Mouse (Mus musculus) forebrain, postnatal 0 days (tissue): ENCODE results near the gene Col8a2. TPM values are rescaled to one million over a fixed set of nuclear protein-coding genes. Genes with fewer than 3 reads are reported as not detected.

Source experiments
- ATAC-seq: fragments of 200-750 bp; cut with Nextera tagmentation; 2 replicates; pipeline ENCODE4 v1.8.0; 2017; ENCODE audit warnings: mild to moderate bottlenecking, moderate library complexity
- DNase-seq: peaks from one replicate; pipeline ENCODE4 v3.0.0-alpha.2; 2015
- H3K27ac ChIP-seq: fragments of 300-500 bp; sonication (generic); 2 replicates; pipeline ENCODE4 v1.5.1; 2014; ENCODE audit warnings: low read depth, mild to moderate bottlenecking, antibody characterized with exemption, low read length, moderate library complexity, mixed read lengths
- H3K27me3 ChIP-seq: fragments of 300-500 bp; sonication (generic); 2 replicates; pipeline ENCODE4 v1.6.1; 2014; ENCODE audit warnings: mild to moderate bottlenecking, low read length, mixed read lengths; ENCODE audit not compliant: insufficient read depth
- H3K36me3 ChIP-seq: fragments of 300-500 bp; sonication (generic); 2 replicates; pipeline ENCODE4 v1.6.1; 2014; ENCODE audit warnings: mild to moderate bottlenecking, moderate library complexity; ENCODE audit not compliant: insufficient read depth
- H3K4me1 ChIP-seq: fragments of 300-500 bp; sonication (generic); 2 replicates; pipeline ENCODE4 v1.6.1; 2014; ENCODE audit warnings: antibody characterized with exemption; ENCODE audit not compliant: insufficient read depth
- H3K4me2 ChIP-seq: fragments of 300-500 bp; sonication (generic); 2 replicates; pipeline ENCODE4 v1.6.1; 2014; ENCODE audit warnings: low read depth, mild to moderate bottlenecking, moderate library complexity
- H3K4me3 ChIP-seq: fragments of 300-500 bp; sonication (generic); 2 replicates; pipeline ENCODE4 v1.5.1; 2014; ENCODE audit warnings: low read depth, low read length, mixed read lengths
- H3K9ac ChIP-seq: fragments of 300-500 bp; sonication (generic); 2 replicates; pipeline ENCODE4 v1.6.1; 2014; ENCODE audit warnings: mild to moderate bottlenecking
- H3K9me3 ChIP-seq: fragments of 300-500 bp; sonication (generic); 2 replicates; pipeline ENCODE4 v1.6.1; 2016; ENCODE audit warnings: low read length
- CTCF ChIP-seq: sonication (generic); IDR thresholded peaks from 2 replicates; pipeline ENCODE4 v1.5.1; 2016; ENCODE audit warnings: antibody characterized with exemption, control low read depth, low read depth
- WGBS: fragments of 180-500 bp; shearing (Covaris S2); extraction: QIAGEN DNeasy Blood & Tissue Kit; methylation state at CpG from one replicate; pipeline ENCODE4 v1.1.7; 2014; 5-methylcytosine and 5-hydroxymethylcytosine counted together
- polyA plus RNA-seq: library from polyadenylated mRNA; unstranded; fragments of >200 nt; fragmentation: Nextera tagmentation; extraction: Ambion mirVana; gene quantifications from 2 replicates; pipeline ENCODE4 v1.2.1, GENCODE M21; 2015
- total RNA-seq: library from RNA; depleted of rRNA; stranded (reverse); fragments of >200 nt; gene quantifications from 2 replicates; pipeline ENCODE4 v1.2.3, GENCODE M21; 2014

Col8a2 gene
- total and polyA plus RNA-seq, 2 experiments from 2014 or later, result 3.0 to 11.6 TPM

GRCm38 (mm10) chr4:126288085-126288666 lies 1.6 kb downstream of the Col8a2 start:
- no peak overlapping the region for H3K4me2 ChIP-seq
- H3K4me1 ChIP-seq, result no peaks in the 10 kb centered on the region
- no peaks in the 10 kb centered on the region for H3K36me3 ChIP-seq
- ATAC-seq, result no peak; the same call in 1 of the 2 replicates
- peaks cover 33% of the 10 kb centered on the region for H3K27me3 ChIP-seq
- no peak overlapping the region for H3K4me3 ChIP-seq
- no peak for TF ChIP-seq CTCF
- WGBS, result 39% methylated on average over 17 of the region's 17 CpGs
- no peak overlapping the region for H3K9ac ChIP-seq
- H3K9me3 ChIP-seq, result no peaks in the 10 kb centered on the region
- no peak overlapping the region for H3K27ac ChIP-seq
- no peak for DNase-seq

GRCm38 (mm10) chr4:126290314-126290713 lies 3.7 kb downstream of the Col8a2 start:
- 89% methylated on average over 8 of the region's 8 CpGs for WGBS
- H3K27ac ChIP-seq, result no peak overlapping the region
- ATAC-seq (no peak), DNase-seq (no peak)
- H3K4me1 ChIP-seq, result no peaks in the 10 kb centered on the region
- no peak overlapping the region for H3K9ac ChIP-seq
- H3K4me3 ChIP-seq, result no peak overlapping the region
- no peak overlapping the region for H3K4me2 ChIP-seq
- H3K36me3 ChIP-seq, result no peaks in the 10 kb centered on the region
- TF ChIP-seq CTCF, result no peak
- H3K27me3 ChIP-seq, result peaks cover 33% of the 10 kb centered on the region
- H3K9me3 ChIP-seq, result no peaks in the 10 kb centered on the region

GRCm38 (mm10) chr4:126291196-126291595 lies 4.6 kb downstream of the Col8a2 start:
- no peak for DNase-seq
- no peak overlapping the region for H3K9ac ChIP-seq
- ATAC-seq, result no peak
- no peaks in the 10 kb centered on the region for H3K4me1 ChIP-seq
- WGBS, result 14% methylated on average over 13 of the region's 13 CpGs
- H3K4me3 ChIP-seq, result no peak overlapping the region
- no peaks in the 10 kb centered on the region for H3K36me3 ChIP-seq
- H3K4me2 ChIP-seq, result no peak overlapping the region
- H3K27me3 ChIP-seq, result peaks cover 29% of the 10 kb centered on the region
- no peak overlapping the region for H3K27ac ChIP-seq
- TF ChIP-seq CTCF, result no peak
- no peaks in the 10 kb centered on the region for H3K9me3 ChIP-seq

GRCm38 (mm10) chr4:126295152-126295551 lies 8.6 kb downstream of the Col8a2 start:
- WGBS, result 73% methylated on average over 6 of the region's 6 CpGs
- H3K9me3 ChIP-seq, result no peaks in the 10 kb centered on the region
- ATAC-seq (no peak), DNase-seq (no peak)
- H3K4me2 ChIP-seq, result no peak overlapping the region
- peaks cover 8% of the 10 kb centered on the region; the same call in 1 of the 2 replicates for H3K4me1 ChIP-seq
- no peak overlapping the region for H3K9ac ChIP-seq
- no peak overlapping the region for H3K4me3 ChIP-seq
- TF ChIP-seq CTCF, result no peak
- H3K27me3 ChIP-seq, result peaks cover 21% of the 10 kb centered on the region; the same call in 1 of the 2 replicates
- H3K36me3 ChIP-seq, result no peaks in the 10 kb centered on the region
- no peak overlapping the region for H3K27ac ChIP-seq

GRCm38 (mm10) chr4:126295937-126296336 lies 9.3 kb downstream of the Col8a2 start:
- TF ChIP-seq CTCF, result no peak
- WGBS, result 42% methylated on average over 4 of the region's 4 CpGs
- no peaks in the 10 kb centered on the region for H3K9me3 ChIP-seq
- DNase-seq (no peak), ATAC-seq (no peak)
- no peak overlapping the region for H3K4me2 ChIP-seq
- no peak overlapping the region for H3K27ac ChIP-seq
- no peak overlapping the region for H3K4me3 ChIP-seq
- H3K4me1 ChIP-seq, result peaks cover 8% of the 10 kb centered on the region; the same call in 1 of the 2 replicates
- H3K36me3 ChIP-seq, result no peaks in the 10 kb centered on the region
- H3K9ac ChIP-seq, result no peak overlapping the region
- H3K27me3 ChIP-seq, result peaks cover 28% of the 10 kb centered on the region; the same call in 1 of the 2 replicates

DNA sequence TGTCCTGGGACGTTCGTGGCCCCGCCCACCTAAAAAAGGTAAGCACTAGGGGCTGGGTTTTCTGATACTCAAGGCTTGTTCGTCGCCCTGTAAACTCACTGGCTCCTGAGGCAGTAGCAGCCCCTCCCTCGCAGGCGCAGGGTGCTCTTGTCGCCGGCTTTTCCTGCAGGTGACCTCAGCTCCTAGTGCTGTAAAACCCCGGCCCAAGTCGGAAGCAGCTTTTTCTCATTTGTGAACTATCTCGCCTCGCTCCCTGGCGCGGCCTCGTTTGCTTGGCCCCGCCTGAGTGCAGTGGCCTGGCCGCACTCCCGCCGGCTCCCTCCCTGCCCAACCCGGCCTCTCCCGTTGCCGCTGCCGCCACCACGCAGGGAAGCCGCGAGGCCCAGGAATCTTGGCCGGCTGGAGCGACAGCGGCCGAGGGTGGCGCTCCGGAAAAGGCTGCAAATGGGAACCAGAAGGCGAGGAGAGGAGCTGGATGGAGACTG lies 10.1 kb downstream of the Col8a2 start:
- ATAC-seq, result peak; percentile 55
- DNase-seq, result peak; percentile 38
- H3K4me1 ChIP-seq, result peaks cover 8% of the 10 kb centered on the region; the same call in 1 of the 2 replicates
- peak overlapping the region; percentile 35 for H3K4me3 ChIP-seq
- TF ChIP-seq CTCF, result peak; percentile 28; the same call in 1 of the 2 replicates
- no peak overlapping the region for H3K27ac ChIP-seq
- H3K4me2 ChIP-seq, result peak overlapping the region; percentile 72
- peak overlapping the region; percentile 59 for H3K9ac ChIP-seq
- no peaks in the 10 kb centered on the region for H3K9me3 ChIP-seq
- WGBS, result 2% methylated on average over 34 of the region's 34 CpGs
- peaks cover 36% of the 10 kb centered on the region; the same call in 1 of the 2 replicates for H3K27me3 ChIP-seq
- H3K36me3 ChIP-seq, result no peaks in the 10 kb centered on the region

GRCm38 (mm10) chr4:126300916-126301583 lies 14.5 kb downstream of the Col8a2 start:
- H3K4me2 ChIP-seq, result peak overlapping the region; percentile 42
- H3K27me3 ChIP-seq, result peaks cover 51% of the 10 kb centered on the region
- no peak overlapping the region for H3K9ac ChIP-seq
- H3K4me1 ChIP-seq, result peaks cover 8% of the 10 kb centered on the region; the same call in 1 of the 2 replicates
- DNase-seq, result no peak
- 1% methylated on average over 45 of the region's 50 CpGs for WGBS
- H3K27ac ChIP-seq, result no peak overlapping the region
- H3K36me3 ChIP-seq, result no peaks in the 10 kb centered on the region
- no peak for TF ChIP-seq CTCF
- H3K9me3 ChIP-seq, result 0 out of 2 replicates have a peak, but pooled peaks cover 1% of the 10 kb centered on the region
- ATAC-seq, result no peak
- peak overlapping the region; percentile 17; the same call in 1 of the 2 replicates for H3K4me3 ChIP-seq
